Mouse (Mus musculus) intestine, postnatal 0 days (tissue): ENCODE measurements around the gene Lrrc58. TPM values are rescaled to one million over a fixed set of nuclear protein-coding genes. Genes with fewer than 3 reads are reported as not detected.

Source experiments
- ATAC-seq: fragments of 200-750 bp; cut with Nextera tagmentation; 2 replicates; pipeline ENCODE4 v1.8.0; 2017; ENCODE audit warnings: mild to moderate bottlenecking, moderate TSS enrichment, moderate library complexity
- H3K27ac ChIP-seq: fragments of 300-500 bp; sonication (generic); 2 replicates; pipeline ENCODE4 v1.5.1; 2014; ENCODE audit warnings: mild to moderate bottlenecking, low read depth, low read length, moderate library complexity
- H3K27me3 ChIP-seq: fragments of 300-500 bp; sonication (generic); replicated peaks from 2 replicates; pipeline ENCODE4 v1.6.1; 2014; ENCODE audit warnings: low read length, mixed read lengths; ENCODE audit not compliant: control insufficient read depth, insufficient read depth
- H3K36me3 ChIP-seq: fragments of 300-500 bp; sonication (generic); 2 replicates; pipeline ENCODE4 v1.6.1; 2014; ENCODE audit warnings: mild to moderate bottlenecking, moderate library complexity; ENCODE audit not compliant: control insufficient read depth, insufficient read depth
- H3K4me1 ChIP-seq: fragments of 300-500 bp; sonication (generic); replicated peaks from 2 replicates; pipeline ENCODE4 v1.6.1; 2014; ENCODE audit warnings: antibody characterized with exemption, low read length, mixed read lengths; ENCODE audit not compliant: control insufficient read depth, insufficient read depth
- H3K4me2 ChIP-seq: fragments of 300-500 bp; sonication (generic); replicated peaks from 2 replicates; pipeline ENCODE4 v1.6.1; 2014; ENCODE audit warnings: low read depth, mild to moderate bottlenecking, moderate library complexity
- H3K4me3 ChIP-seq: fragments of 300-500 bp; sonication (generic); 2 replicates; pipeline ENCODE4 v1.5.1; 2014; ENCODE audit warnings: low read depth, low read length
- H3K9ac ChIP-seq: fragments of 300-500 bp; sonication (generic); 2 replicates; pipeline ENCODE4 v1.6.1; 2014; ENCODE audit warnings: mild to moderate bottlenecking, low read depth, low read length
- H3K9me3 ChIP-seq: fragments of 300-500 bp; sonication (generic); 2 replicates; pipeline ENCODE4 v1.6.1; 2016; ENCODE audit warnings: mixed run types; ENCODE audit not compliant: control insufficient read depth
- CTCF ChIP-seq: sonication (generic); IDR thresholded peaks from 2 replicates; pipeline ENCODE4 v1.5.1; 2016; ENCODE audit warnings: low read depth, mild to moderate bottlenecking, control low read depth, antibody characterized with exemption, moderate library complexity
- WGBS: fragments of 180-500 bp; shearing (Covaris S2); extraction: QIAGEN DNeasy Blood & Tissue Kit; methylation state at CpG from one replicate; pipeline ENCODE4 v1.1.7; 2014; 5-methylcytosine and 5-hydroxymethylcytosine counted together
- polyA plus RNA-seq: library from polyadenylated mRNA; unstranded; fragments of >200 nt; fragmentation: Nextera tagmentation; extraction: Ambion mirVana; gene quantifications from 2 replicates; pipeline ENCODE4 v1.2.1, GENCODE M21; 2015

Gene Lrrc58
- polyA plus RNA-seq, 1 experiment from 2014 or later: 27.6 TPM

GRCm38 (mm10) chr16:37863876-37864275, 4.3 kb upstream of the Lrrc58 start:
- no peaks in the 10 kb centered on the region for H3K4me1 ChIP-seq
- no peak for ATAC-seq
- 66% methylated on average over 3 of the region's 3 CpGs for WGBS
- H3K27me3 ChIP-seq: no peaks in the 10 kb centered on the region
- no peak overlapping the region for H3K4me2 ChIP-seq
- no peak overlapping the region for H3K9ac ChIP-seq
- H3K36me3 ChIP-seq: no peaks in the 10 kb centered on the region
- H3K4me3 ChIP-seq: no peak overlapping the region
- no peaks in the 10 kb centered on the region for H3K9me3 ChIP-seq
- H3K27ac ChIP-seq: no peak overlapping the region
- no peak for TF ChIP-seq CTCF

GRCm38 (mm10) chr16:37865841-37866240, 2.3 kb upstream of the Lrrc58 start:
- Histone ChIP-seq H3K4me2 (no peak overlapping the region), H3K9me3 (no peaks in the 10 kb centered on the region), H3K4me1 (peaks cover 10% of the 10 kb centered on the region; the same call in 1 of the 2 replicates), H3K9ac (no peak overlapping the region), H3K27ac (no peak overlapping the region), H3K36me3 (no peaks in the 10 kb centered on the region), H3K27me3 (no peaks in the 10 kb centered on the region), H3K4me3 (no peak overlapping the region)
- WGBS: 77% methylated on average over 9 of the region's 9 CpGs
- no peak for TF ChIP-seq CTCF
- no peak for ATAC-seq

- no peaks in the 10 kb centered on the region for H3K36me3 ChIP-seq
- H3K9ac ChIP-seq: peak overlapping the region; percentile 90
- under 1% methylated on average over 73 of the region's 87 CpGs for WGBS
- H3K4me1 ChIP-seq: peaks cover 14% of the 10 kb centered on the region; the same call in 1 of the 2 replicates
- ATAC-seq: peak; percentile 80
- peak; percentile 41 for TF ChIP-seq CTCF
- peak overlapping the region; percentile 83 for H3K4me3 ChIP-seq
- peak overlapping the region; percentile 99 for H3K27ac ChIP-seq
- H3K4me2 ChIP-seq: peak overlapping the region; percentile 82
- H3K27me3 ChIP-seq: no peaks in the 10 kb centered on the region
- H3K9me3 ChIP-seq: no peaks in the 10 kb centered on the region
These were observed 599 bp downstream of the Lrrc58 start for GRCm38 (mm10) chr16:37868506-37869469.

- Histone ChIP-seq H3K4me3 (peak overlapping the region; percentile 83), H3K9me3 (no peaks in the 10 kb centered on the region), H3K4me2 (peak overlapping the region; percentile 82), H3K9ac (peak overlapping the region; percentile 90; the same call in 1 of the 2 replicates), H3K36me3 (no peaks in the 10 kb centered on the region), H3K27ac (peak overlapping the region; percentile 99; the same call in 1 of the 2 replicates), H3K4me1 (peaks cover 14% of the 10 kb centered on the region; the same call in 1 of the 2 replicates), H3K27me3 (no peaks in the 10 kb centered on the region)
- 10% methylated on average over 4 of the region's 4 CpGs for WGBS
- no peak for ATAC-seq
- peak; percentile 33 for TF ChIP-seq CTCF
These were observed 1.5 kb downstream of the Lrrc58 start for GRCm38 (mm10) chr16:37869470-37870231.

- peaks cover 14% of the 10 kb centered on the region; the same call in 1 of the 2 replicates for H3K4me1 ChIP-seq
- no peak for ATAC-seq
- H3K4me3 ChIP-seq: no peak overlapping the region
- no peak overlapping the region for H3K27ac ChIP-seq
- no peak for TF ChIP-seq CTCF
- no peaks in the 10 kb centered on the region for H3K27me3 ChIP-seq
- 57% methylated on average over 4 of the region's 4 CpGs for WGBS
- H3K36me3 ChIP-seq: no peaks in the 10 kb centered on the region
- no peaks in the 10 kb centered on the region for H3K9me3 ChIP-seq
- no peak overlapping the region; the same call in 1 of the 2 replicates for H3K4me2 ChIP-seq
- no peak overlapping the region for H3K9ac ChIP-seq
These were observed 3.0 kb downstream of the Lrrc58 start for GRCm38 (mm10) chr16:37871112-37871715.
